Mouse (Mus musculus): Measurements from ENCODE around the gene Pkib. TPM values are rescaled to one million over a fixed set of nuclear protein-coding genes. Genes with fewer than 3 reads are reported as not detected.

Pkib gene
- polyA plus RNA-seq, 1 experiment from 2014 or later: 3.6 TPM

- Histone ChIP-seq H3K27me3 (ENCODE audit: control insufficient read depth, insufficient read depth, low read length) (no peaks in the 10 kb centered on the region; the same call in 1 of the 2 replicates), H3K9ac (replicated peaks; ENCODE audit: low read length) (no peak overlapping the region), H3K4me2 (ENCODE audit: low read length) (peak overlapping the region; percentile 43), H3K9me3 (ENCODE audit: control insufficient read depth, low read length) (no peaks in the 10 kb centered on the region), H3K27ac (replicated peaks; ENCODE audit: low read depth, low read length) (no peak overlapping the region), H3K4me3 (replicated peaks; ENCODE audit: low read depth, low read length) (peak overlapping the region; percentile 22), H3K4me1 (ENCODE audit: control insufficient read depth, insufficient read depth, low read length) (no peaks in the 10 kb centered on the region), H3K36me3 (ENCODE audit: control insufficient read depth, insufficient read depth, low read length) (no peaks in the 10 kb centered on the region)
- DNase-seq (peak; percentile 91), ATAC-seq (ENCODE audit: low FRiP score, low TSS enrichment) (peak; percentile 66; the same call in 1 of the 2 replicates)
- WGBS: 3% methylated on average over 6 of the region's 6 CpGs
Observed at GRCm38 (mm10) chr10:57743606-57744016, 111.8 kb downstream of the Pkib start.

DNA sequence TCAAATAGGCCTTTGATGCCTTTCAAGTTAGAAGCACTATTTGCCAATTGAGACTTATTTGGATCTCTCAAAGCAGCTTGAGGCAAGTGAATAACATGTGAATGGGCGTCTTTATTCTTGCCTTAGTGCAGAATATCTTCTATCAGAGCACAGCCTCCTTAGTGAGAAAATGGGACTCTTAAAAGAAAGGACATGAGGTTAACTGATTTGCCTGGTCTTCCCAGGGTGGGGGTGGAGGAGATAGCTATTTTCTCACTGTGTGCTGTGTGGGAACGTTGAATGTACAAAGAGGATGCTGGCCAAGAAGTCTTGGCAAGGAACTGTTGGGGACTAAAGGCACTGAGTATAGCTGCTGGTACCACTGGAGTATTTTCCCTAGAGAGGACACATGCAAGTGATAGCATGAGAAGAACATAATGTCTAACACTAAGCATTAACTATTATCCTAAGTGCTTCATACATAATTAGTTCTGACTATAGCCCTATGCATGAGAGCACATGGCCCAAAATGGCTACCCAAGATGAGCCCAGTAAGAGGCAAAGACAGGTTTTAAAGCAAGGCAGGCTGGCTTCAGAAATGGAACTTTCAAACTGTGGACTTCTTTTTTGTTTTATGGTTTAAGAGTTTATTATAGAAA lies 112.5 kb downstream of the Pkib start:
- Histone ChIP-seq H3K36me3 (ENCODE audit: control insufficient read depth, insufficient read depth, low read length) (no peaks in the 10 kb centered on the region), H3K4me3 (replicated peaks; ENCODE audit: low read depth, low read length) (no peak overlapping the region), H3K27ac (replicated peaks; ENCODE audit: low read depth, low read length) (no peak overlapping the region), H3K4me1 (ENCODE audit: control insufficient read depth, insufficient read depth, low read length) (no peaks in the 10 kb centered on the region), H3K4me2 (ENCODE audit: low read length) (no peak overlapping the region), H3K9me3 (ENCODE audit: control insufficient read depth, low read length) (no peaks in the 10 kb centered on the region), H3K9ac (replicated peaks; ENCODE audit: low read length) (no peak overlapping the region), H3K27me3 (ENCODE audit: control insufficient read depth, insufficient read depth, low read length) (no peaks in the 10 kb centered on the region; the same call in 1 of the 2 replicates)
- DNase-seq: peak; percentile 48
- ATAC-seq (ENCODE audit: low FRiP score, low TSS enrichment): peak; percentile 60
- 13% methylated on average over 2 of the region's 2 CpGs for WGBS

- Histone ChIP-seq H3K9ac (replicated peaks; ENCODE audit: low read length) (no peak overlapping the region), H3K36me3 (ENCODE audit: control insufficient read depth, insufficient read depth, low read length) (no peaks in the 10 kb centered on the region), H3K4me2 (ENCODE audit: low read length) (no peak overlapping the region), H3K4me3 (replicated peaks; ENCODE audit: low read depth, low read length) (no peak overlapping the region), H3K27me3 (ENCODE audit: control insufficient read depth, insufficient read depth, low read length) (no peaks in the 10 kb centered on the region; the same call in 1 of the 2 replicates), H3K27ac (replicated peaks; ENCODE audit: low read depth, low read length) (no peak overlapping the region), H3K4me1 (ENCODE audit: control insufficient read depth, insufficient read depth, low read length) (no peaks in the 10 kb centered on the region), H3K9me3 (ENCODE audit: control insufficient read depth, low read length) (no peaks in the 10 kb centered on the region)
- DNase-seq: no peak
- ATAC-seq (ENCODE audit: low FRiP score, low TSS enrichment): no peak
Observed at GRCm38 (mm10) chr10:57745452-57745851, 113.7 kb downstream of the Pkib start.

DNA sequence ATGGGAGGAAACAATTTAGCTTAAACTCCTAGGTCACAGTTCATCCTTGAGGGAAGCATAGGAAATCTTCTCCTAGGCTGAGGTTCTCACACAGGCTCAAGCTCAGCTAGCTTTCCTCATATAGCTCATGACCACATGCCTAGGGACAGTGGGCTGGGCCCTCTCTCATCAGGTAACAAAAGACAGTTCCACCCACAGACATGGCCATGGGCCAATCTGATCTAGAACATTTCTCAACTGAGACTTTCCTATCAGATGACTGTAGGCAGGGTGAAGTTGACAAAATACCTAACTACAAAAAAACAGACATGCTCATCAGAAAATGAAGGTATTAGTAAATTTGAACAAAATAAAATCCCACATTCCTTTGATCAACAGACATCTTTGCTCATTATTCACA lies 115.3 kb downstream of the Pkib start:
- Histone ChIP-seq H3K4me1 (ENCODE audit: control insufficient read depth, insufficient read depth, low read length) (no peaks in the 10 kb centered on the region), H3K36me3 (ENCODE audit: control insufficient read depth, insufficient read depth, low read length) (no peaks in the 10 kb centered on the region), H3K27ac (replicated peaks; ENCODE audit: low read depth, low read length) (no peak overlapping the region), H3K4me2 (ENCODE audit: low read length) (no peak overlapping the region), H3K27me3 (ENCODE audit: control insufficient read depth, insufficient read depth, low read length) (no peaks in the 10 kb centered on the region; the same call in 1 of the 2 replicates), H3K4me3 (replicated peaks; ENCODE audit: low read depth, low read length) (no peak overlapping the region), H3K9me3 (ENCODE audit: control insufficient read depth, low read length) (no peaks in the 10 kb centered on the region), H3K9ac (replicated peaks; ENCODE audit: low read length) (no peak overlapping the region)
- no peak for ATAC-seq (ENCODE audit: low FRiP score, low TSS enrichment)
- no peak for DNase-seq

DNA sequence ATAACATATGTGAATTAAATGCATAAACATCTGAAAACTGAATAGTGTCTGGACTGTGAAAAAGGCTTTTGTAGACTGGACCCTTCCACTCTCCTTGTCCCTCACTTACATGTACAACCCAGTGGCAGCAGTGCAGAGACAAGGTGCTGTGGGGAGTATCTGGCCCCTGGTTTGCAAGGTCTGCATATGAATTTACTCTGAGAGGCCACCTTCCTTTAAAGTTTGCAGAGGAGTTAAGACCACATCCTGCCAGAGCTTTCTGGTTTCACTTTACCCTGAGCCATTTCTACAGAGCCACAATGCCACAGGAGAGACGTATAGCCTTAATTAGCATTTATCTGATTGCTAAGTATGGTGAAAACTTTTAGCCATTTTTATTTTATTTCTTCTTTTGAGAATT lies 121.6 kb downstream of the Pkib start:
- H3K4me2 ChIP-seq (ENCODE audit: low read length): no peak overlapping the region
- 97% methylated on average over 1 of the region's 1 CpGs for WGBS
- ATAC-seq (ENCODE audit: low FRiP score, low TSS enrichment): no peak

GRCm38 (mm10) chr10:57755201-57755736 lies 123.5 kb downstream of the Pkib start:
- no peak overlapping the region for H3K4me2 ChIP-seq (ENCODE audit: low read length)
- no peak for ATAC-seq (ENCODE audit: low FRiP score, low TSS enrichment)

More for the DNA sequence above, 121.6 kb downstream of the Pkib start:
- Histone ChIP-seq H3K4me3 (replicated peaks; ENCODE audit: low read depth, low read length) (no peak overlapping the region), H3K4me1 (ENCODE audit: control insufficient read depth, insufficient read depth, low read length) (no peaks in the 10 kb centered on the region), H3K27me3 (ENCODE audit: control insufficient read depth, insufficient read depth, low read length) (no peaks in the 10 kb centered on the region), H3K27ac (replicated peaks; ENCODE audit: low read depth, low read length) (no peak overlapping the region), H3K9me3 (ENCODE audit: control insufficient read depth, low read length) (no peaks in the 10 kb centered on the region), H3K9ac (replicated peaks; ENCODE audit: low read length) (no peak overlapping the region), H3K36me3 (ENCODE audit: control insufficient read depth, insufficient read depth, low read length) (no peaks in the 10 kb centered on the region)
- no peak for DNase-seq

GRCm38 (mm10) chr10:57758999-57759398 lies 127.2 kb downstream of the Pkib start:
- ATAC-seq (ENCODE audit: low FRiP score, low TSS enrichment): no peak
- Histone ChIP-seq H3K36me3 (ENCODE audit: control insufficient read depth, insufficient read depth, low read length) (no peaks in the 10 kb centered on the region), H3K9ac (replicated peaks; ENCODE audit: low read length) (no peak overlapping the region), H3K27ac (replicated peaks; ENCODE audit: low read depth, low read length) (no peak overlapping the region), H3K4me3 (replicated peaks; ENCODE audit: low read depth, low read length) (no peak overlapping the region), H3K9me3 (ENCODE audit: control insufficient read depth, low read length) (no peaks in the 10 kb centered on the region), H3K4me2 (ENCODE audit: low read length) (no peak overlapping the region), H3K4me1 (ENCODE audit: control insufficient read depth, insufficient read depth, low read length) (no peaks in the 10 kb centered on the region), H3K27me3 (ENCODE audit: control insufficient read depth, insufficient read depth, low read length) (no peaks in the 10 kb centered on the region)
- no peak for DNase-seq
- 92% methylated on average over 2 of the region's 2 CpGs for WGBS

More at GRCm38 (mm10) chr10:57755201-57755736, 123.5 kb downstream of the Pkib start:
- 92% methylated on average over 2 of the region's 2 CpGs for WGBS
- H3K9me3 ChIP-seq (ENCODE audit: control insufficient read depth, low read length): no peaks in the 10 kb centered on the region
- no peaks in the 10 kb centered on the region for H3K4me1 ChIP-seq (ENCODE audit: control insufficient read depth, insufficient read depth, low read length)
- DNase-seq: no peak
- no peak overlapping the region for H3K9ac ChIP-seq (replicated peaks; ENCODE audit: low read length)
- H3K4me3 ChIP-seq (replicated peaks; ENCODE audit: low read depth, low read length): no peak overlapping the region
- no peaks in the 10 kb centered on the region for H3K27me3 ChIP-seq (ENCODE audit: control insufficient read depth, insufficient read depth, low read length)
- no peak overlapping the region for H3K27ac ChIP-seq (replicated peaks; ENCODE audit: low read depth, low read length)
- no peaks in the 10 kb centered on the region for H3K36me3 ChIP-seq (ENCODE audit: control insufficient read depth, insufficient read depth, low read length)

DNA sequence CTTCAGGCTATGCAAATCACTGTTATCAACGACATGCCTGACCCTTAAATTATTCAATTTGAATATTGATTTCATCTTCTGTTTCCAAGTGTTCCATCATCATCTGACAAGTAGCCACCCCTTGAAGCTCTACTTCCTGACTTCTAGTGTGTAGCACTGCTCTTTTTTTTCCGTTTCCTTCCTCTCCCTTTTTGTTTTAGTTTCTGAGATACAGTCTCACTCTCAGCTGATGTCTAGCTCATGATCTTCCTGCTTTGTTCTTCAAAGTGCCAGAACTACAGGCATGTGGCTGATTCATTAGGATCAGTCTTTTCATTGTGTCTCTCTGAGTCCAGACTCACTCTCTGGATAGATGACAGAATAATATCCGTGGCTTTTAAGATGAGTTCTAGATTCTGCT lies 128.9 kb downstream of the Pkib start:
- H3K9ac ChIP-seq (replicated peaks; ENCODE audit: low read length): no peak overlapping the region
- no peak overlapping the region for H3K4me2 ChIP-seq (ENCODE audit: low read length)
- no peaks in the 10 kb centered on the region for H3K27me3 ChIP-seq (ENCODE audit: control insufficient read depth, insufficient read depth, low read length)
- no peak for DNase-seq
- H3K27ac ChIP-seq (replicated peaks; ENCODE audit: low read depth, low read length): no peak overlapping the region
- no peaks in the 10 kb centered on the region for H3K9me3 ChIP-seq (ENCODE audit: control insufficient read depth, low read length)
- 75% methylated on average over 3 of the region's 3 CpGs for WGBS
- H3K36me3 ChIP-seq (ENCODE audit: control insufficient read depth, insufficient read depth, low read length): no peaks in the 10 kb centered on the region
- H3K4me1 ChIP-seq (ENCODE audit: control insufficient read depth, insufficient read depth, low read length): no peaks in the 10 kb centered on the region
- no peak for ATAC-seq (ENCODE audit: low FRiP score, low TSS enrichment)
- no peak overlapping the region for H3K4me3 ChIP-seq (replicated peaks; ENCODE audit: low read depth, low read length)

DNA sequence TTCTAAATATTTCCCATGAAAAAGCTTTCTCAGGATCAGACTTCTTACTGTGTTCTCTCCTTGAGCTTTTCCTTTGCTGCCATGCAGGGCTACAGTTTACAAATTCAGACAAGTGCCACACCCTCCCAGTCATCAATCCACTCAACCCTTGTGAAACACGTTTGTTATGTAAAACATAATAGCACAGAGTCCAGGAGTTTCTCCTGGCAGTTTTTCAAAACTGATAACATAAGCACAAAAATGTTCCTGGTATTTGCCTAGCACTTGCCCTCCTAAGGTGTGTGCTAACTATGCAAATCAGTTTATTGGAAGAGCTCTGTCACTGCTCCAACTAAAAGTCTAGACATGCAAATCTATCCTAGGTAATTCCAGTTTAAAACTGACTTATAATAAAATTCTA lies 131.3 kb downstream of the Pkib start:
- ATAC-seq (ENCODE audit: low FRiP score, low TSS enrichment) (no peak), DNase-seq (no peak)
- H3K27ac ChIP-seq (replicated peaks; ENCODE audit: low read depth, low read length): no peak overlapping the region
- no peak overlapping the region for H3K4me2 ChIP-seq (ENCODE audit: low read length)
- H3K27me3 ChIP-seq (ENCODE audit: control insufficient read depth, insufficient read depth, low read length): no peaks in the 10 kb centered on the region
- H3K36me3 ChIP-seq (ENCODE audit: control insufficient read depth, insufficient read depth, low read length): no peaks in the 10 kb centered on the region
- no peaks in the 10 kb centered on the region for H3K4me1 ChIP-seq (ENCODE audit: control insufficient read depth, insufficient read depth, low read length)
- no peak overlapping the region for H3K9ac ChIP-seq (replicated peaks; ENCODE audit: low read length)
- no peaks in the 10 kb centered on the region for H3K9me3 ChIP-seq (ENCODE audit: control insufficient read depth, low read length)
- 38% methylated on average over 1 of the region's 1 CpGs for WGBS
- H3K4me3 ChIP-seq (replicated peaks; ENCODE audit: low read depth, low read length): no peak overlapping the region

All from midbrain, embryonic 14.5 days (tissue).